Mouse (Mus musculus): ENCODE measurements around the gene Itga9. TPM values are rescaled to one million over a fixed set of nuclear protein-coding genes. Genes with fewer than 3 reads are reported as not detected.

Itga9 gene
- polyA plus RNA-seq, 1 experiment from 2014 or later, result 8.3 TPM

- peaks cover 3% of the 10 kb centered on the region; the same call in 1 of the 2 replicates for H3K4me1 ChIP-seq (ENCODE audit: control insufficient read depth, insufficient read depth, low read length)
- no peaks in the 10 kb centered on the region for H3K36me3 ChIP-seq (ENCODE audit: control insufficient read depth, insufficient read depth, low read length)
- no peak overlapping the region for H3K27ac ChIP-seq (ENCODE audit: low read depth, low read length)
- H3K9ac ChIP-seq (ENCODE audit: low read depth, low read length), result no peak overlapping the region
- no peaks in the 10 kb centered on the region for H3K27me3 ChIP-seq (ENCODE audit: control insufficient read depth, insufficient read depth, low read length)
- ATAC-seq (replicated peaks; ENCODE audit: insufficient number of reproducible peaks, low FRiP score, low TSS enrichment), result no peak
- H3K4me3 ChIP-seq (ENCODE audit: low read depth, low read length), result no peak overlapping the region
- H3K4me2 ChIP-seq, result no peak overlapping the region
- WGBS (ENCODE audit: insufficient replicate concordance), result 73% methylated on average over 4 of the region's 4 CpGs
- no peaks in the 10 kb centered on the region for H3K9me3 ChIP-seq (replicated peaks; ENCODE audit: control insufficient read depth, low read length)
These were observed 163.9 kb downstream of the Itga9 start for GRCm38 (mm10) chr9:118770366-118770765.

- Histone ChIP-seq H3K4me3 (ENCODE audit: low read depth, low read length) (no peak overlapping the region), H3K9ac (ENCODE audit: low read depth, low read length) (no peak overlapping the region), H3K36me3 (ENCODE audit: control insufficient read depth, insufficient read depth, low read length) (no peaks in the 10 kb centered on the region), H3K4me1 (ENCODE audit: control insufficient read depth, insufficient read depth, low read length) (peaks cover 3% of the 10 kb centered on the region; the same call in 1 of the 2 replicates), H3K27me3 (ENCODE audit: control insufficient read depth, insufficient read depth, low read length) (no peaks in the 10 kb centered on the region), H3K27ac (ENCODE audit: low read depth, low read length) (no peak overlapping the region), H3K9me3 (replicated peaks; ENCODE audit: control insufficient read depth, low read length) (no peaks in the 10 kb centered on the region), H3K4me2 (no peak overlapping the region)
- no peak for ATAC-seq (replicated peaks; ENCODE audit: insufficient number of reproducible peaks, low FRiP score, low TSS enrichment)
- WGBS (ENCODE audit: insufficient replicate concordance), result 32% methylated on average over 6 of the region's 6 CpGs
These were observed 168.2 kb downstream of the Itga9 start for GRCm38 (mm10) chr9:118774676-118775075.

GRCm38 (mm10) chr9:118776880-118777438, 170.5 kb downstream of the Itga9 start:
- WGBS (ENCODE audit: insufficient replicate concordance), result 84% methylated on average over 2 of the region's 2 CpGs
- Histone ChIP-seq H3K4me2 (no peak overlapping the region), H3K9me3 (replicated peaks; ENCODE audit: control insufficient read depth, low read length) (no peaks in the 10 kb centered on the region), H3K9ac (ENCODE audit: low read depth, low read length) (no peak overlapping the region), H3K4me3 (ENCODE audit: low read depth, low read length) (no peak overlapping the region), H3K27ac (ENCODE audit: low read depth, low read length) (no peak overlapping the region), H3K27me3 (ENCODE audit: control insufficient read depth, insufficient read depth, low read length) (no peaks in the 10 kb centered on the region), H3K4me1 (ENCODE audit: control insufficient read depth, insufficient read depth, low read length) (peaks cover 3% of the 10 kb centered on the region; the same call in 1 of the 2 replicates), H3K36me3 (ENCODE audit: control insufficient read depth, insufficient read depth, low read length) (no peaks in the 10 kb centered on the region)
- ATAC-seq (replicated peaks; ENCODE audit: insufficient number of reproducible peaks, low FRiP score, low TSS enrichment), result no peak

GRCm38 (mm10) chr9:118778596-118778995, 172.1 kb downstream of the Itga9 start:
- Histone ChIP-seq H3K36me3 (ENCODE audit: control insufficient read depth, insufficient read depth, low read length) (no peaks in the 10 kb centered on the region), H3K4me3 (ENCODE audit: low read depth, low read length) (no peak overlapping the region), H3K27me3 (ENCODE audit: control insufficient read depth, insufficient read depth, low read length) (no peaks in the 10 kb centered on the region), H3K4me2 (no peak overlapping the region), H3K9me3 (replicated peaks; ENCODE audit: control insufficient read depth, low read length) (no peaks in the 10 kb centered on the region), H3K27ac (ENCODE audit: low read depth, low read length) (no peak overlapping the region), H3K4me1 (ENCODE audit: control insufficient read depth, insufficient read depth, low read length) (peaks cover 3% of the 10 kb centered on the region; the same call in 1 of the 2 replicates), H3K9ac (ENCODE audit: low read depth, low read length) (no peak overlapping the region)
- WGBS (ENCODE audit: insufficient replicate concordance), result 82% methylated on average over 2 of the region's 2 CpGs
- ATAC-seq (replicated peaks; ENCODE audit: insufficient number of reproducible peaks, low FRiP score, low TSS enrichment), result no peak

- ATAC-seq (replicated peaks; ENCODE audit: insufficient number of reproducible peaks, low FRiP score, low TSS enrichment), result no peak
- Histone ChIP-seq H3K4me2 (no peak overlapping the region), H3K9ac (ENCODE audit: low read depth, low read length) (no peak overlapping the region), H3K4me1 (ENCODE audit: control insufficient read depth, insufficient read depth, low read length) (no peaks in the 10 kb centered on the region), H3K36me3 (ENCODE audit: control insufficient read depth, insufficient read depth, low read length) (no peaks in the 10 kb centered on the region), H3K9me3 (replicated peaks; ENCODE audit: control insufficient read depth, low read length) (no peaks in the 10 kb centered on the region), H3K27me3 (ENCODE audit: control insufficient read depth, insufficient read depth, low read length) (no peaks in the 10 kb centered on the region), H3K27ac (ENCODE audit: low read depth, low read length) (peak overlapping the region; percentile 46; the same call in 1 of the 2 replicates), H3K4me3 (ENCODE audit: low read depth, low read length) (no peak overlapping the region)
- 44% methylated on average over 4 of the region's 4 CpGs for WGBS (ENCODE audit: insufficient replicate concordance)
These were observed 178.1 kb downstream of the Itga9 start for GRCm38 (mm10) chr9:118784621-118785020.

- no peak overlapping the region for H3K9ac ChIP-seq (ENCODE audit: low read depth, low read length)
These were observed 179.3 kb downstream of the Itga9 start for GRCm38 (mm10) chr9:118785816-118786215.

GRCm38 (mm10) chr9:118788869-118789281, 182.4 kb downstream of the Itga9 start:
- ATAC-seq (replicated peaks; ENCODE audit: insufficient number of reproducible peaks, low FRiP score, low TSS enrichment), result no peak
- H3K27ac ChIP-seq (ENCODE audit: low read depth, low read length), result no peak overlapping the region
- WGBS (ENCODE audit: insufficient replicate concordance), result 54% methylated on average over 10 of the region's 10 CpGs
- no peaks in the 10 kb centered on the region for H3K36me3 ChIP-seq (ENCODE audit: control insufficient read depth, insufficient read depth, low read length)
- H3K9me3 ChIP-seq (replicated peaks; ENCODE audit: control insufficient read depth, low read length), result no peaks in the 10 kb centered on the region
- H3K4me3 ChIP-seq (ENCODE audit: low read depth, low read length), result no peak overlapping the region
- no peak overlapping the region for H3K4me2 ChIP-seq
- H3K27me3 ChIP-seq (ENCODE audit: control insufficient read depth, insufficient read depth, low read length), result no peaks in the 10 kb centered on the region
- no peaks in the 10 kb centered on the region for H3K4me1 ChIP-seq (ENCODE audit: control insufficient read depth, insufficient read depth, low read length)
- no peak overlapping the region for H3K9ac ChIP-seq (ENCODE audit: low read depth, low read length)

More at GRCm38 (mm10) chr9:118785816-118786215, 179.3 kb downstream of the Itga9 start:
- no peak for ATAC-seq (replicated peaks; ENCODE audit: insufficient number of reproducible peaks, low FRiP score, low TSS enrichment)
- Histone ChIP-seq H3K4me3 (ENCODE audit: low read depth, low read length) (no peak overlapping the region), H3K4me1 (ENCODE audit: control insufficient read depth, insufficient read depth, low read length) (no peaks in the 10 kb centered on the region), H3K4me2 (no peak overlapping the region), H3K9me3 (replicated peaks; ENCODE audit: control insufficient read depth, low read length) (no peaks in the 10 kb centered on the region), H3K36me3 (ENCODE audit: control insufficient read depth, insufficient read depth, low read length) (no peaks in the 10 kb centered on the region), H3K27me3 (ENCODE audit: control insufficient read depth, insufficient read depth, low read length) (no peaks in the 10 kb centered on the region), H3K27ac (ENCODE audit: low read depth, low read length) (no peak overlapping the region)
- 75% methylated on average over 6 of the region's 6 CpGs for WGBS (ENCODE audit: insufficient replicate concordance)

GRCm38 (mm10) chr9:118791231-118791630, 184.7 kb downstream of the Itga9 start:
- Histone ChIP-seq H3K9ac (ENCODE audit: low read depth, low read length) (no peak overlapping the region), H3K4me1 (ENCODE audit: control insufficient read depth, insufficient read depth, low read length) (0 out of 2 replicates have a peak, but pooled peaks cover 3% of the 10 kb centered on the region), H3K27ac (ENCODE audit: low read depth, low read length) (no peak overlapping the region), H3K9me3 (replicated peaks; ENCODE audit: control insufficient read depth, low read length) (no peaks in the 10 kb centered on the region), H3K4me2 (no peak overlapping the region), H3K27me3 (ENCODE audit: control insufficient read depth, insufficient read depth, low read length) (no peaks in the 10 kb centered on the region), H3K4me3 (ENCODE audit: low read depth, low read length) (no peak overlapping the region), H3K36me3 (ENCODE audit: control insufficient read depth, insufficient read depth, low read length) (no peaks in the 10 kb centered on the region)
- WGBS (ENCODE audit: insufficient replicate concordance), result 69% methylated on average over 3 of the region's 3 CpGs
- no peak for ATAC-seq (replicated peaks; ENCODE audit: insufficient number of reproducible peaks, low FRiP score, low TSS enrichment)

GRCm38 (mm10) chr9:118793151-118793785, 186.8 kb downstream of the Itga9 start:
- 63% methylated on average over 13 of the region's 21 CpGs for WGBS (ENCODE audit: insufficient replicate concordance)
- no peak for ATAC-seq (replicated peaks; ENCODE audit: insufficient number of reproducible peaks, low FRiP score, low TSS enrichment)
- no peak overlapping the region for H3K27ac ChIP-seq (ENCODE audit: low read depth, low read length)
- H3K36me3 ChIP-seq (ENCODE audit: control insufficient read depth, insufficient read depth, low read length), result no peaks in the 10 kb centered on the region
- H3K4me3 ChIP-seq (ENCODE audit: low read depth, low read length), result no peak overlapping the region
- H3K27me3 ChIP-seq (ENCODE audit: control insufficient read depth, insufficient read depth, low read length), result no peaks in the 10 kb centered on the region
- no peaks in the 10 kb centered on the region for H3K9me3 ChIP-seq (replicated peaks; ENCODE audit: control insufficient read depth, low read length)
- H3K4me2 ChIP-seq, result no peak overlapping the region
- 0 out of 2 replicates have a peak, but pooled peaks cover 3% of the 10 kb centered on the region for H3K4me1 ChIP-seq (ENCODE audit: control insufficient read depth, insufficient read depth, low read length)
- H3K9ac ChIP-seq (ENCODE audit: low read depth, low read length), result no peak overlapping the region
